Mouse (Mus musculus): ENCODE results near the gene Cpeb1. TPM values are rescaled to one million over a fixed set of nuclear protein-coding genes. Genes with fewer than 3 reads are reported as not detected.

The Cpeb1 gene
- polyA plus RNA-seq, 1 experiment from 2014 or later: 1.0 TPM

- H3K27me3 ChIP-seq (ENCODE audit: control insufficient read depth, insufficient read depth, low read length): peaks cover 45% of the 10 kb centered on the region
- DNase-seq (ENCODE audit: low spot score) (peak; percentile 45), ATAC-seq (replicated peaks; ENCODE audit: insufficient number of reproducible peaks, low FRiP score, low TSS enrichment, low read depth) (peak; percentile 56)
- no peaks in the 10 kb centered on the region for H3K36me3 ChIP-seq (replicated peaks; ENCODE audit: control insufficient read depth, insufficient read depth, low read depth, low read length)
- 4% methylated on average over 61 of the region's 84 CpGs for WGBS
- H3K4me1 ChIP-seq (ENCODE audit: control insufficient read depth, insufficient read depth, low read length): peaks cover 5% of the 10 kb centered on the region; the same call in 1 of the 2 replicates
- peak overlapping the region; percentile 44 for H3K4me3 ChIP-seq (ENCODE audit: low read depth, low read length)
- H3K9me3 ChIP-seq (replicated peaks; ENCODE audit: control insufficient read depth, low read length): no peaks in the 10 kb centered on the region
- peak overlapping the region; percentile 88 for H3K4me2 ChIP-seq (ENCODE audit: low read depth, low read length)
- H3K27ac ChIP-seq (replicated peaks; ENCODE audit: low read depth, low read length): no peak overlapping the region
- no peak overlapping the region for H3K9ac ChIP-seq (replicated peaks; ENCODE audit: low read length)
These were observed 1.6 kb downstream of the Cpeb1 start for GRCm38 (mm10) chr7:81453443-81454274.

- peaks cover 5% of the 10 kb centered on the region; the same call in 1 of the 2 replicates for H3K4me1 ChIP-seq (ENCODE audit: control insufficient read depth, insufficient read depth, low read length)
- H3K4me2 ChIP-seq (ENCODE audit: low read depth, low read length): peak overlapping the region; percentile 88; the same call in 1 of the 2 replicates
- WGBS: 3% methylated on average over 21 of the region's 21 CpGs
- no peaks in the 10 kb centered on the region for H3K36me3 ChIP-seq (replicated peaks; ENCODE audit: control insufficient read depth, insufficient read depth, low read depth, low read length)
- H3K27me3 ChIP-seq (ENCODE audit: control insufficient read depth, insufficient read depth, low read length): peaks cover 45% of the 10 kb centered on the region
- H3K4me3 ChIP-seq (ENCODE audit: low read depth, low read length): 0 out of 2 replicates have a peak overlapping the region, but pooled peaks have one; percentile 10
- H3K9ac ChIP-seq (replicated peaks; ENCODE audit: low read length): no peak overlapping the region
- H3K9me3 ChIP-seq (replicated peaks; ENCODE audit: control insufficient read depth, low read length): no peaks in the 10 kb centered on the region
- peak; percentile 40 for DNase-seq (ENCODE audit: low spot score)
- peak; percentile 67 for ATAC-seq (replicated peaks; ENCODE audit: insufficient number of reproducible peaks, low FRiP score, low TSS enrichment, low read depth)
- H3K27ac ChIP-seq (replicated peaks; ENCODE audit: low read depth, low read length): no peak overlapping the region
These were observed 2.3 kb downstream of the Cpeb1 start for GRCm38 (mm10) chr7:81452971-81453441.

GRCm38 (mm10) chr7:81398957-81399356 lies 56.3 kb downstream of the Cpeb1 start:
- Histone ChIP-seq H3K27ac (replicated peaks; ENCODE audit: low read depth, low read length) (no peak overlapping the region), H3K4me1 (ENCODE audit: control insufficient read depth, insufficient read depth, low read length) (no peaks in the 10 kb centered on the region), H3K9me3 (replicated peaks; ENCODE audit: control insufficient read depth, low read length) (no peaks in the 10 kb centered on the region), H3K36me3 (replicated peaks; ENCODE audit: control insufficient read depth, insufficient read depth, low read depth, low read length) (no peaks in the 10 kb centered on the region), H3K9ac (replicated peaks; ENCODE audit: low read length) (no peak overlapping the region), H3K4me3 (ENCODE audit: low read depth, low read length) (no peak overlapping the region), H3K4me2 (ENCODE audit: low read depth, low read length) (no peak overlapping the region), H3K27me3 (ENCODE audit: control insufficient read depth, insufficient read depth, low read length) (no peaks in the 10 kb centered on the region)
- 58% methylated on average over 2 of the region's 2 CpGs for WGBS
- ATAC-seq (replicated peaks; ENCODE audit: insufficient number of reproducible peaks, low FRiP score, low TSS enrichment, low read depth): no peak
- no peak for DNase-seq (ENCODE audit: low spot score)

- H3K36me3 ChIP-seq (replicated peaks; ENCODE audit: control insufficient read depth, insufficient read depth, low read depth, low read length): no peaks in the 10 kb centered on the region
- no peak overlapping the region for H3K27ac ChIP-seq (replicated peaks; ENCODE audit: low read depth, low read length)
- H3K4me2 ChIP-seq (ENCODE audit: low read depth, low read length): no peak overlapping the region
- no peak overlapping the region for H3K9ac ChIP-seq (replicated peaks; ENCODE audit: low read length)
- H3K4me1 ChIP-seq (ENCODE audit: control insufficient read depth, insufficient read depth, low read length): no peaks in the 10 kb centered on the region
- ATAC-seq (replicated peaks; ENCODE audit: insufficient number of reproducible peaks, low FRiP score, low TSS enrichment, low read depth) (no peak), DNase-seq (ENCODE audit: low spot score) (no peak)
- WGBS: 79% methylated on average over 1 of the region's 1 CpGs
- H3K4me3 ChIP-seq (ENCODE audit: low read depth, low read length): no peak overlapping the region
- H3K9me3 ChIP-seq (replicated peaks; ENCODE audit: control insufficient read depth, low read length): no peaks in the 10 kb centered on the region
- no peaks in the 10 kb centered on the region for H3K27me3 ChIP-seq (ENCODE audit: control insufficient read depth, insufficient read depth, low read length)
These were observed 75.9 kb downstream of the Cpeb1 start for GRCm38 (mm10) chr7:81379363-81379762.

GRCm38 (mm10) chr7:81372337-81372920 lies 82.8 kb downstream of the Cpeb1 start:
- Histone ChIP-seq H3K4me1 (ENCODE audit: control insufficient read depth, insufficient read depth, low read length) (no peaks in the 10 kb centered on the region), H3K9me3 (replicated peaks; ENCODE audit: control insufficient read depth, low read length) (no peaks in the 10 kb centered on the region), H3K9ac (replicated peaks; ENCODE audit: low read length) (peak overlapping the region; percentile 32; the same call in 1 of the 2 replicates), H3K27ac (replicated peaks; ENCODE audit: low read depth, low read length) (no peak overlapping the region), H3K36me3 (replicated peaks; ENCODE audit: control insufficient read depth, insufficient read depth, low read depth, low read length) (no peaks in the 10 kb centered on the region), H3K27me3 (ENCODE audit: control insufficient read depth, insufficient read depth, low read length) (no peaks in the 10 kb centered on the region), H3K4me3 (ENCODE audit: low read depth, low read length) (no peak overlapping the region), H3K4me2 (ENCODE audit: low read depth, low read length) (peak overlapping the region; percentile 21)
- ATAC-seq (replicated peaks; ENCODE audit: insufficient number of reproducible peaks, low FRiP score, low TSS enrichment, low read depth) (peak; percentile 59; the same call in 1 of the 2 replicates), DNase-seq (ENCODE audit: low spot score) (peak; percentile 61)
- WGBS: 7% methylated on average over 13 of the region's 13 CpGs

DNA sequence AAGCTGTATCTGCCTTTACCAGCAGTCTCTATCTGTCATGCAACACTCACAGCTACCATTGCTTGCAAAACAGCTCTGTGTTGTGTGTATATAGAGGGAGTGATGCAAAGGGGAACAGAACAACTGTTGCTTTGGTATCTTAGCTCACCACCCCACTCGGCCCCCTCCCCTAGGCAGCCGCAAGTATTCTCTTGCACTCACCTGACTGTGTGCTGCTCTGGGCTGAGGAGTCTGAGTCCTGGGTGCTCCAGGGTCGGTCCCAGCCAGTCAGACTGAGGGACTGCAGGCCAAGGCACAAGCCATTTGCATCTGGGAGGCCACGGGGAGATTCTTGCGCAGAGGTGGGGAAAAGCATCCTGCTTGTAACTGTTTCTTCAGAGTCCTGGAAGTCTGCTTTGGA lies 83.5 kb downstream of the Cpeb1 start:
- DNase-seq (ENCODE audit: low spot score) (no peak), ATAC-seq (replicated peaks; ENCODE audit: insufficient number of reproducible peaks, low FRiP score, low TSS enrichment, low read depth) (no peak)
- Histone ChIP-seq H3K9me3 (replicated peaks; ENCODE audit: control insufficient read depth, low read length) (no peaks in the 10 kb centered on the region), H3K4me2 (ENCODE audit: low read depth, low read length) (no peak overlapping the region), H3K27ac (replicated peaks; ENCODE audit: low read depth, low read length) (no peak overlapping the region), H3K9ac (replicated peaks; ENCODE audit: low read length) (no peak overlapping the region), H3K4me3 (ENCODE audit: low read depth, low read length) (no peak overlapping the region), H3K36me3 (replicated peaks; ENCODE audit: control insufficient read depth, insufficient read depth, low read depth, low read length) (no peaks in the 10 kb centered on the region), H3K27me3 (ENCODE audit: control insufficient read depth, insufficient read depth, low read length) (no peaks in the 10 kb centered on the region), H3K4me1 (ENCODE audit: control insufficient read depth, insufficient read depth, low read length) (no peaks in the 10 kb centered on the region)
- WGBS: 13% methylated on average over 5 of the region's 5 CpGs

DNA sequence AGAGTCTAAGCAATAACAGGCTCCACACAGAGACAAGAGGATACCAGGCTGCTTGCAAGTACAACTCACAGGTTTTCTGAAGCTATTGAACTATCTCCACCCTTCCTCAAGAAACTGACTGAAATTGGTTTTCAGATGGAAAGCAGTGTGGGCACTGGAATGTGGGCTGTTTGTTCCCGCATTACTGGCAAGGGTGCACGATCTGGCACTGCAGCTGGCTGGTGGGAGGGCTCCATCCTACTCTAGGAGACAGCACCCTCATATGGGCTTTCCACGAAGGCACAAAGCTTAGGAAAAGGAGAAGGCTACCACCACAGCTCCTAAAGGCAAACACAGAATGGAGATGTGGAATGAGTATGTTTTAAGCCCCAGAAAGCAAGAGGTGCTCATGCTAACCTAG lies 85.5 kb downstream of the Cpeb1 start:
- no peaks in the 10 kb centered on the region for H3K9me3 ChIP-seq (replicated peaks; ENCODE audit: control insufficient read depth, low read length)
- ATAC-seq (replicated peaks; ENCODE audit: insufficient number of reproducible peaks, low FRiP score, low TSS enrichment, low read depth) (no peak), DNase-seq (ENCODE audit: low spot score) (no peak)
- no peak overlapping the region for H3K9ac ChIP-seq (replicated peaks; ENCODE audit: low read length)
- no peak overlapping the region for H3K27ac ChIP-seq (replicated peaks; ENCODE audit: low read depth, low read length)
- H3K36me3 ChIP-seq (replicated peaks; ENCODE audit: control insufficient read depth, insufficient read depth, low read depth, low read length): no peaks in the 10 kb centered on the region
- H3K27me3 ChIP-seq (ENCODE audit: control insufficient read depth, insufficient read depth, low read length): no peaks in the 10 kb centered on the region
- H3K4me1 ChIP-seq (ENCODE audit: control insufficient read depth, insufficient read depth, low read length): no peaks in the 10 kb centered on the region
- no peak overlapping the region for H3K4me3 ChIP-seq (ENCODE audit: low read depth, low read length)
- no peak overlapping the region for H3K4me2 ChIP-seq (ENCODE audit: low read depth, low read length)
- WGBS: 51% methylated on average over 3 of the region's 3 CpGs

DNA sequence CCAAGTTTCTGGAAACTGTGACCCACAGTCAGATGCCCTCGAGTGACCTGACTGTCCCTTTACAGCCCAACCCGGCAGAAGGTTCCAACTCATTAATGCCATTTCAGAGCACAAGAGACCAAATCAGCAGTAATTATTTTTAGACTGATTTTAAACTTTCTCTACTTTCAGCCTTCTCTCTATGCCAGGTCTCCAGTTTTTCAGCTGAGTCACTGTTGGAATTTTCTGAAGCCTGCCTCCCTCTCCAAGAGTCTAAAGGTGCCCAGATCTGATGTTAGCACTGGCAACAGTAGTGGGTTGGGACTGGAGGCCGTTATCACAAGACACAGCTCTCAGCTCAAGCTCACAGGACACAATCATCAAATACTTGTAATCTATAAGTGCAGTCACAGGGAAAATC lies 87.3 kb downstream of the Cpeb1 start:
- Histone ChIP-seq H3K27ac (replicated peaks; ENCODE audit: low read depth, low read length) (no peak overlapping the region), H3K4me2 (ENCODE audit: low read depth, low read length) (no peak overlapping the region), H3K4me1 (ENCODE audit: control insufficient read depth, insufficient read depth, low read length) (no peaks in the 10 kb centered on the region), H3K9me3 (replicated peaks; ENCODE audit: control insufficient read depth, low read length) (no peaks in the 10 kb centered on the region), H3K9ac (replicated peaks; ENCODE audit: low read length) (no peak overlapping the region), H3K4me3 (ENCODE audit: low read depth, low read length) (no peak overlapping the region), H3K27me3 (ENCODE audit: control insufficient read depth, insufficient read depth, low read length) (no peaks in the 10 kb centered on the region), H3K36me3 (replicated peaks; ENCODE audit: control insufficient read depth, insufficient read depth, low read depth, low read length) (no peaks in the 10 kb centered on the region)
- DNase-seq (ENCODE audit: low spot score) (no peak), ATAC-seq (replicated peaks; ENCODE audit: insufficient number of reproducible peaks, low FRiP score, low TSS enrichment, low read depth) (no peak)
- 79% methylated on average over 3 of the region's 3 CpGs for WGBS

Data from embryonic facial prominence, embryonic 11.5 days (tissue).